Mouse (Mus musculus): ENCODE data around the gene Defa33.
"Not testable (repeated sequence)": the region's sequence is repeated elsewhere in the genome, so short reads cannot be mapped to it uniquely, and the experiment has no call there.

Defa33 gene

GRCm38 (mm10) chr8:21391511-21391910 lies at the start of gene Defa33:
Gene Defa33 (plus strand): TSS chr8:21391811.
- not testable (repeated sequence) for DNase-seq

DNA sequence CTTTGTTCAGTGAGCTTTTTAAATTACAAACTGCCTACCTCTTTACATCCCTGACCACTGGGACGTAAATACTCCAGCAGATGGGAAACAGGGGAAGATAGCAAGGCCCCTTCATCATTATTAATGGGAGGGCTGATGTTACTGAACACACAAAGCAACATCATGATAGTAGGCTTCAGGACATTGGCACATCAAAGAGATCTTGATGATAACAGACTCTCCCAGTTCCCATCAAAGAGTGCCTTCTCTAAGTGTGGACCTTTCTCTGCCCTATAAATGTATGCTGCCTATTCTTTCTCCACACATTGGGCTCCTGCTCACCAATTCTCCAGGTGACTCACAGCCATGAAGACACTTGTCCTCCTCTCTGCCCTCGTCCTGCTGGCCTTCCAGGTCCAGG lies 13.4 kb upstream of the Defa33 start, which contains the start of gene Defa2:
TSS of gene Defa2 (plus strand) at position 301 of the 400 bp plus-strand sequence.
- DNase-seq = not testable (repeated sequence)

- DNase-seq = not testable (repeated sequence)
Observed at GRCm38 (mm10) chr8:21427111-21427510, 35.5 kb downstream of the Defa33 start, which contains the start of gene Defa36. Gene Defa36 (plus strand): TSS chr8:21427411.

All from cerebellum, adult 9-10 months (tissue).